Mouse (Mus musculus) heart, embryonic 16.5 days (tissue): ENCODE data around the gene Clcf1. TPM values are rescaled to one million over a fixed set of nuclear protein-coding genes. Genes with fewer than 3 reads are reported as not detected.
"Not testable (repeated sequence)": the region's sequence is repeated elsewhere in the genome, so short reads cannot be mapped to it uniquely, and the experiment has no call there.

ENCODE experiments used
- ATAC-seq: fragments of 200-750 bp; cut with Nextera tagmentation; replicated peaks from 2 replicates; pipeline ENCODE4 v1.8.0; 2017; ENCODE audit warnings: moderate number of reproducible peaks; ENCODE audit not compliant: insufficient read depth, low FRiP score; ENCODE audit errors: extremely low read depth
- H3K27ac ChIP-seq: fragments of 300-500 bp; sonication (generic); 2 replicates; pipeline ENCODE4 v1.5.1; 2014; ENCODE audit warnings: mild to moderate bottlenecking, low read length, control low read depth, moderate library complexity
- H3K27me3 ChIP-seq: fragments of 300-500 bp; sonication (generic); 2 replicates; pipeline ENCODE4 v1.6.1; 2014; ENCODE audit warnings: low read length, mixed read lengths; ENCODE audit not compliant: control insufficient read depth, insufficient read depth
- H3K36me3 ChIP-seq: fragments of 300-500 bp; sonication (generic); 2 replicates; pipeline ENCODE4 v1.6.1; 2014; ENCODE audit not compliant: control insufficient read depth, insufficient read depth
- H3K4me1 ChIP-seq: fragments of 300-500 bp; sonication (generic); 2 replicates; pipeline ENCODE4 v1.6.1; 2014; ENCODE audit warnings: low read length, mixed read lengths; ENCODE audit not compliant: control insufficient read depth, insufficient read depth
- H3K4me2 ChIP-seq: fragments of 300-500 bp; sonication (generic); 2 replicates; pipeline ENCODE4 v1.6.1; 2014; ENCODE audit warnings: low read depth, mild to moderate bottlenecking, control low read depth, low read length
- H3K4me3 ChIP-seq: fragments of 300-500 bp; sonication (generic); 2 replicates; pipeline ENCODE4 v1.5.1; 2014; ENCODE audit warnings: mild to moderate bottlenecking, control low read depth, low read length
- H3K9ac ChIP-seq: fragments of 300-500 bp; sonication (generic); 2 replicates; pipeline ENCODE4 v1.6.1; 2014; ENCODE audit warnings: low read length, control low read depth
- H3K9me3 ChIP-seq: fragments of 300-500 bp; sonication (generic); replicated peaks from 2 replicates; pipeline ENCODE4 v1.6.1; 2016; ENCODE audit warnings: low read length; ENCODE audit not compliant: control insufficient read depth
- WGBS: fragments of 180-500 bp; shearing (Covaris S2); extraction: QIAGEN DNeasy Blood & Tissue Kit; methylation state at CpG from one replicate; pipeline ENCODE4 v1.1.7; 2014; 5-methylcytosine and 5-hydroxymethylcytosine counted together
- polyA plus RNA-seq: library from polyadenylated mRNA; unstranded; fragments of >200 nt; fragmentation: Nextera tagmentation; extraction: Ambion mirVana; gene quantifications from 2 replicates; pipeline ENCODE4 v1.2.1, GENCODE M21; 2015

The Clcf1 gene
- polyA plus RNA-seq, 1 experiment from 2014 or later, result 1.5 TPM

DNA sequence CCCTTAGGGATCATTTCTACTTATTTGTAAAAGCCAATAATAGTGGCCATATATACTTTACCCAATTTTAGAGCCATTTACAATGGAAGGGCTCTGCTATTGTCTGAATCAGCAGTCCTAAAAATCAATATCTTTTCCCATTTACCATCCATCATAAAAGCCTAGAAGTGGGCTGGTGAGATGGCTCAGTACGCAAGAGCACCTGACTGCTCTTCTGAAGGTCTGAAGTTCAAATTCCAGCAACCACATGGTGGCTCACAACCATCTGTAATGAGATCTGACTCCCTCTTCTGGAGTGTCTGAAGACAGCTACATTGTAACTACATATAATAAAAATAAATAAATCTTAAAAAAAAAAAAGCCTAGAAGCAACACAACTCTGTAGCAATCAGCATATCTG is 34.6 kb downstream of the Clcf1 start:
- ATAC-seq, H3K27me3 ChIP-seq, H3K36me3 ChIP-seq, H3K4me2 ChIP-seq, H3K4me1 ChIP-seq, H3K9me3 ChIP-seq, H3K9ac ChIP-seq, H3K4me3 ChIP-seq, H3K27ac ChIP-seq: not testable (repeated sequence)
- WGBS, result 60% methylated on average over 1 of the region's 1 CpGs

DNA sequence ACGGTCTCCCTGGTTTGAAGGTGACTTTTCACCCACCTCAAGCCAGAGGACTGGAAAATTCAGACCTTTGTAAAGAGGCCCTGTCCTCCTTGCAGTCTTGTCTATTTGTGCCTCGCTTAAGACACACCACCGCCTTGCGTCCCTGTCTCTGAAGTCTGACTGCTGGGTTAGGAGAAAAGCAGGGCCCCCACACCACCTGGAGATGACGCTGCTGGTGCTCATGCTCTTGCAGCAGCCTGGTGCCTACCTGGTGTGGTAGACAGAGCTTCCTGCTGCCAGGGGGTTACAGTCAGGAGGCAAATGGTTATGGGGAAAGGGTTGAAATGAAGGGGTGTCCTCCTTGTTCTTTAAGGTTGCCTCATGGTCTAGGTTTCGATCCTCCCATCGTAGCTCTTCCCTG is 40.2 kb downstream of the Clcf1 start:
- ATAC-seq, result no peak
- 85% methylated on average over 7 of the region's 7 CpGs for WGBS
- H3K4me2 ChIP-seq, result no peak overlapping the region
- H3K4me1 ChIP-seq, result 0 out of 2 replicates have a peak, but pooled peaks cover 4% of the 10 kb centered on the region
- no peak overlapping the region for H3K27ac ChIP-seq
- H3K9ac ChIP-seq, result no peak overlapping the region
- no peaks in the 10 kb centered on the region for H3K36me3 ChIP-seq
- H3K9me3 ChIP-seq, result peaks cover 2% of the 10 kb centered on the region; the same call in 1 of the 2 replicates
- H3K27me3 ChIP-seq, result no peaks in the 10 kb centered on the region
- H3K4me3 ChIP-seq, result no peak overlapping the region

DNA sequence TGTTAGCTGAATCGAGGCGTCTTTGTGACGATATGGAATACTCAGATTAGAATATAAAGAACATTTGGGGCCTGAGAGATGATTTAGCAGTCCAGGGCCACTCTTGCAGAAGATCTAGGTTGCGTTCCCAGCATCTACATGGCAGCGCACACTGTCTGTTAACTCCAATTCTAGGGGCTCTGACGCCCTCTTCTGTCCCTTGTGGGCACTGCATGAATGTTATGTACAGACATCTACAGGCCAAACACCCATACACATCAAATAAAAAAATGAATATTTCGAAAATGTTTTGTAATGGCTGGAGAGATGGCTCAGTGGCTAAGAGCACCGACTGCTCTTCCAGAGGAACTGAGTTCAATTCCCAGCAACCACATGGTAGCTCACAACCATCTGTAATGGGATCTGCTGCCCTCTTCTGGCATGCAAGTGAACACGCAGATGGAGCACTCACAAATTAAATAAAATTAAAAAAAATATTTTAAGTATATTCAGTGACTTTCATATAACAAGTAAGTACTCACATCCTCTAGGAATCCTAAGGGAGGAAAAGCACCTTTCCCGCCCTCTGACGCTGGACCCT is 41.6 kb downstream of the Clcf1 start:
- H3K9ac ChIP-seq, result no peak overlapping the region
- H3K4me2 ChIP-seq, result no peak overlapping the region
- no peaks in the 10 kb centered on the region for H3K36me3 ChIP-seq
- 69% methylated on average over 11 of the region's 11 CpGs for WGBS
- H3K4me1 ChIP-seq, result 0 out of 2 replicates have a peak, but pooled peaks cover 4% of the 10 kb centered on the region
- H3K27ac ChIP-seq, result no peak overlapping the region
- no peaks in the 10 kb centered on the region for H3K27me3 ChIP-seq
- H3K9me3 ChIP-seq, result peaks cover 2% of the 10 kb centered on the region; the same call in 1 of the 2 replicates
- no peak overlapping the region for H3K4me3 ChIP-seq
- no peak for ATAC-seq

- peak overlapping the region; percentile 50; the same call in 1 of the 2 replicates for H3K27ac ChIP-seq
- H3K9me3 ChIP-seq, result peaks cover 2% of the 10 kb centered on the region; the same call in 1 of the 2 replicates
- H3K4me1 ChIP-seq, result 0 out of 2 replicates have a peak, but pooled peaks cover 4% of the 10 kb centered on the region
- H3K9ac ChIP-seq, result peak overlapping the region; percentile 76
- peak; percentile 92 for ATAC-seq
- H3K36me3 ChIP-seq, result no peaks in the 10 kb centered on the region
- peak overlapping the region; percentile 80 for H3K4me3 ChIP-seq
- no peaks in the 10 kb centered on the region for H3K27me3 ChIP-seq
- under 1% methylated on average over 41 of the region's 41 CpGs for WGBS
- peak overlapping the region; percentile 96 for H3K4me2 ChIP-seq
Observed at GRCm38 (mm10) chr19:4257216-4257896, 43.3 kb downstream of the Clcf1 start.

DNA sequence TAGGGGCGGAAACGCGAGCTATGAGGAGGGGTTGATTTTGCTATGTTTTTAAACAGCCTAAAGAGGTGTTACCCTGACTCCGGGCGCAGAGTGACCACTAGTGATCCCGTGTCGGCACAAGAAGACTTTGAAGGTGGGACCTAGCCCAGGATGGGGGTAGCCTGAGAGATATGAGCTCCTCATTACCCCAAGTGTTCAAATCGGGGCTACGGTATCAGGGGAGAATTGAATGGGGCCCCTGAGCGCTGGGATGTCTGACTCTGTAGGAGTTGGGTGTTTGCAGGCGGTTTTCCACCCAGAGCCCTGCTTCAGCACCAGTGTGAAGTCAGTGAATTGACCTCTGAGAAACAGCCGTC is 43.8 kb downstream of the Clcf1 start:
- 19% methylated on average over 12 of the region's 12 CpGs for WGBS
- H3K9ac ChIP-seq, result peak overlapping the region; percentile 69

GRCm38 (mm10) chr19:4261038-4261698 is 47.1 kb downstream of the Clcf1 start:
- no peak overlapping the region for H3K9ac ChIP-seq
- WGBS, result 60% methylated on average over 8 of the region's 8 CpGs
- no peaks in the 10 kb centered on the region for H3K9me3 ChIP-seq
- H3K4me2 ChIP-seq, result no peak overlapping the region
- 0 out of 2 replicates have a peak, but pooled peaks cover 4% of the 10 kb centered on the region for H3K4me1 ChIP-seq
- H3K27ac ChIP-seq, result no peak overlapping the region
- no peak overlapping the region for H3K4me3 ChIP-seq
- no peaks in the 10 kb centered on the region for H3K36me3 ChIP-seq
- H3K27me3 ChIP-seq, result no peaks in the 10 kb centered on the region
- no peak for ATAC-seq

More for the DNA sequence above, 43.8 kb downstream of the Clcf1 start:
- no peak; the same call in 1 of the 2 replicates for ATAC-seq
- Histone ChIP-seq H3K4me3 (peak overlapping the region; percentile 80), H3K4me2 (peak overlapping the region; percentile 96), H3K27me3 (no peaks in the 10 kb centered on the region), H3K27ac (peak overlapping the region; percentile 50; the same call in 1 of the 2 replicates), H3K9me3 (peaks cover 2% of the 10 kb centered on the region; the same call in 1 of the 2 replicates), H3K36me3 (no peaks in the 10 kb centered on the region), H3K4me1 (0 out of 2 replicates have a peak, but pooled peaks cover 4% of the 10 kb centered on the region)

DNA sequence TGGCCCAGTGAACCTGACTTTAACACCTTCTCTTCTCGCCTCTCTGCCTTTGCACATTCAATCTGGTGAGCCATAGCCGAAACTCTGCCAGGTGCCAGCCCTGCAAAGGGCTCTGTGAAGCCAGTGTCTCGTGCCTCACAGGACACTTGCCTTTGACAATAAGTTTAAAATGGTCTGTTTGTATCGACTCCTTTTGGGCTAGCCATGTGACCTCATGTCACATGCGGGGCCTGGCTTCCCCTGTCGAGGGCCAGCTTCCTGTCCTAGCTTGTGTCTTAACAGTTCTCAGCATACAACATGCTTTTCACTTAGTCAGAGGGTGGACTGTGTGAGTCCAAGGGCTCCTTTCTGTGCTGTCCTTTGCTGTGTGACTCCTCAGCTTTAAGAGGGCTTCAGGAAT is 48.7 kb downstream of the Clcf1 start:
- Histone ChIP-seq H3K9me3 (no peaks in the 10 kb centered on the region), H3K4me1 (no peaks in the 10 kb centered on the region), H3K27ac (no peak overlapping the region), H3K4me3 (no peak overlapping the region), H3K9ac (no peak overlapping the region), H3K27me3 (no peaks in the 10 kb centered on the region), H3K36me3 (no peaks in the 10 kb centered on the region), H3K4me2 (no peak overlapping the region)
- no peak for ATAC-seq
- WGBS, result 57% methylated on average over 6 of the region's 6 CpGs

- Histone ChIP-seq H3K4me1 (peaks cover 6% of the 10 kb centered on the region; the same call in 1 of the 2 replicates), H3K4me3 (no peak overlapping the region), H3K9ac (no peak overlapping the region), H3K9me3 (no peaks in the 10 kb centered on the region), H3K4me2 (no peak overlapping the region), H3K36me3 (no peaks in the 10 kb centered on the region), H3K27me3 (no peaks in the 10 kb centered on the region), H3K27ac (no peak overlapping the region)
- no peak for ATAC-seq
- 66% methylated on average over 14 of the region's 14 CpGs for WGBS
Observed at GRCm38 (mm10) chr19:4263702-4264101, 49.7 kb downstream of the Clcf1 start.
